Mouse (Mus musculus) MEL-GATA-1-ER (cell line): ENCODE measurements at regions not wholly inside any gene's neighbourhood (a gene's known extent, or its start where the extent isn't known, plus 50 kb on each side); places are given as distances from the start of the nearest gene placed in this dataset.

Source experiments
- DNase-seq: peaks from one replicate; pipeline ENCODE4 v3.0.0-alpha.2; 2012; ENCODE audit warnings: low read depth; ENCODE audit errors: extremely low read depth

DNA sequence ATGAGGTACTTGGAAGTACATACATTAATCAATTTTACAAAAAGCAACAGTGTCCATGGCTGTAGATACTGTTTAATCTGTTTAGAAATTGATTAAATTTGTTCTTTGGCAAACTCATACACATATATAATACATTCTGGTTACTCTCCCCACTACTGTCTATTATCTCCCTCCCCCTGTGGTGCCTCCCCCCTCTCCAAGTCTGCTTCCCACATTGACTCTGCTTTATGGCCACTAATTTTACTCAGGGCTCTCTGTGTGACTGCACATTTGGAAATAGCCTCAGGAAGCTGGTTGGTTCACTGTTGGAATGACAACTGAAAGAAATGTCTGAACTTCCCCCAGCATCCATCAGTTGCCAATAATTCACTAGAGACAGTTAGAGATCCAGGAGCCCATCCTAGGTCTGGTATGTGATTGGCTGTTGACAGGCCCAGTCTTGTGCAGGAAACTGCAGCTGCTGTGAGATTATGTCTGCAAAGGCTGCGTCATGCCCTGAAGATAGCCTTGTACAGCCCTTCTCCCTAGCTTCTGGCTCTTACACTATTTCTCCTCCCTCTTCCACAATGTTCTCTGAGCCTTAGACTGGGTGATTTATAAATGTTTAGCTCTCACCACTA is 204.6 kb upstream of the Trib2 start:
- peak; percentile 93 for DNase-seq

DNA sequence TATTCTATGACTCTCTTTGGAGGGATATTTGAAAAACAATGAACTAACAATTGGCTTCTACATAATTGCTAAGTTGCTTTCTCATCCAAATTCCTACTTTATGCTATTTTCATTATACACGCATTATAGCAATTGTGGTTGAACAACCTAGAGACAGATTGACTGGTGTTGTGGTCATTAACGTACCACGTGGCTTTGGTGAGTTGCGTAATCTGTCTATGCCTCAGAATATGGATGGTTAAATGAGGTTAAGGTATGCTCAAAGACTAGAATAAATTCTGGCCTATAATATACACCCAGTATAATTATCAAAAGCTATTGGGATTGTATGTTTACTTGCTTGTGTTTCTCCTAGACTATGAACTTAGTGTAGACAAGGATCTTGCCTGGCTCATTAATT is 201.5 kb upstream of the Trib2 start:
- DNase-seq: no peak

DNA sequence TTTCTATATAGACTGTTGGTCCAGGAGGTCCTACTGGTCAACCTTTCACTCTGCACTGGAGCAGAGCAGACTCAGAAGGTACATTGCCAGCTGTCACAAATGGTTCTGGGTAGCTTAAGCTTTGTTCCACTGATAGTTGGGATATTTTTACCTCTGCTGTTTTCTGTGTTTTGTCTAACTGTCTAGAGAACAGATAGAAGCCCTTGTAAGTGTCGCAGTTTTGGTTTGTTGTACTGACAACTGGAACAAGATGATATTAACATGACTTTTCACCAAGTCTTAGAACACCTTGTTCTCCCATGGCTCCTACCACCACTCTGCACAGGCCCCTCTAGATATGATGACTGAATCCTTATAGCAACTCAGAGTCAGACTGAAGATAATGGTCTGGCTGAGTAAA is 199.9 kb upstream of the Trib2 start:
- no peak for DNase-seq

DNA sequence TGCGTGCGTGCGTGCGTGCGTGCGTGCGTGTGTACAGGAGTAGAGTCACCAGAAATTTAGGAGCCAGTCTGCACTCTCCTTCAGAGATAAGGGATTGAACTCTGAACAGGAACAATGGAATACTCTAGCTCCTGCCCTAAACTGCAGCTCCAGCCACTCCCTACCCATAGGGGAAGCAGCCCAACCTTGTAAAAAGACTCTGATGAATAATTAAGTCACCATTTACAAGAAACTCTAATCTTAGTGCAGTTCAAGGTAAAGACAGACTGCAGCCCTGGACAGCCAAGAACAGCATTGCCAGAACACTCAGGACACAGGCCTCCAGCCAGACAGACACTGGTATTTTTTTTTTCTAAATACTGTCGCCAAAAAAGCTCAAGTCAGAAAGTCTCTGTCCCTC is 198.9 kb upstream of the Trib2 start:
- DNase-seq: peak; percentile 35

DNA sequence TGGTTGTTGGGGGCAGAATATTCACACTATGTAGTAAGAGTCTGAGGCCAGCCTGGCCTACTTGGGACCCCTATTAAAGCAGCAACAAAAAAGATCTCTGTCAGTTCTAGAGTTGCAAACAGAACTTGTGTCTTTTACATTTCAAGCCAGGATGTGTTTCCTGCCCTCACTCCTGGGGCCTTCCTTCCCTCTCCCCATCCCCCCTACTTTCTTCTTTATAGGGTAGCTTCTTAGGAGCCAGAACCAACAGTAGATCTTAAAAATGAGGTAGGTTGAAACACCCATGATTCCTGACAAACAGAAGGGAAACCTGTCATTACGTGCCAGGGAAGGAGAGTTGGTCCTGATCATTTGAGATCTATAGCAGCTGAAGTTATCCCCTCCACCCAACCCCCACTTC is 198.0 kb upstream of the Trib2 start:
- DNase-seq: no peak

DNA sequence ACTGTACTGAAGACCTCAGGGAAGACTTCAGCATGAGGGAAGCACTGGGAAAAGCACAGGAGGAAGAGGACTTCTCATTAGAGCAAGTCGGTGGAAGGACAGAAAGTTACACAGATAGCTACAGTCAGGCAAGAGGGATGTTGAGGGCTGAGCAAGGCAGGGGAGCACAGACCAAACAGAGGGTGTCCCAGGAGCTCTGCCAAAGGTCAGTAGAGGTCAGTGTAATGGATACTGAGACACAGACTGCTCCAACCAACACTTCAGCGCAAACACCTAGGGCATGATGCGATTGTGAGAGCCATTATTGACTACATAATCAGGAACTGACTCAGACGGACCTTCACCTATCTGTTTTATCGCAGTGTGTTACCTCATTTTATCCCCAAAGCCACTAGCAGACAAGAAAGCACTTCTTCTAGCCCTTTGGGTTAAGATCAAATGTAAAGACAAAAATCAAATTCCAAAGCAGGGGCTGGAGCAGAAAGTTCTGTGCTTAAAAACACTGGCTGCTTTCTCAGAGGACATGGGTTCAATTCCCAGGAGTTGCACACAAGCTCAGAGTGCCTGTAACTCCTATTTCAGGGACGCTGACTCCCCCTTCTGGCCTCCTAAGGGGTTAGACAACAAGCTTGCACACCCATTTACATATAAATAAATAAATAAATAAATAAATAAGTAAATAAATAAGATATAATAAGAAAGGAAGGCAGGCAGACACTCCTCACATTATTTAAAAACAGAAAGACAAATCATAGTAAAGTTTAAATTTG is 197.3 kb upstream of the Trib2 start:
- DNase-seq: no peak

DNA sequence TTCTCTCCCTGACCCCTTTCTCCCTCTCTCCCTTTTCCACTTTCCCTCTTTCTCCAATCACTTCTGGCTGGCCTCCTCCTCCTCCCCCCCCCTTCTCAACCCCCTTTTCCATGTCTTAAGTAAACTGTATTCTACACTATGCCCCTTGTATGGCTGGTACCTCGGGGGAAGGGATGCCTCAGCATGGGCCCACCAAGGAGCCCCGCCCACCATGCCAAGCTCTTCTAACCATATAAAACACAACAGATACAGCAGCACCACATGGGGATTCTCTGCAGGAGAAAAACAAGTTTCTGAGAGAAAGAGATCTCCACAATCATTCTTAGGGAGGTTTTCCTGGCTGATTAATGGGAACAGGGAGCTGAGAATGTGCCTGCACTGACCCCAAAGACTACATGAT is 196.6 kb upstream of the Trib2 start:
- no peak for DNase-seq

DNA sequence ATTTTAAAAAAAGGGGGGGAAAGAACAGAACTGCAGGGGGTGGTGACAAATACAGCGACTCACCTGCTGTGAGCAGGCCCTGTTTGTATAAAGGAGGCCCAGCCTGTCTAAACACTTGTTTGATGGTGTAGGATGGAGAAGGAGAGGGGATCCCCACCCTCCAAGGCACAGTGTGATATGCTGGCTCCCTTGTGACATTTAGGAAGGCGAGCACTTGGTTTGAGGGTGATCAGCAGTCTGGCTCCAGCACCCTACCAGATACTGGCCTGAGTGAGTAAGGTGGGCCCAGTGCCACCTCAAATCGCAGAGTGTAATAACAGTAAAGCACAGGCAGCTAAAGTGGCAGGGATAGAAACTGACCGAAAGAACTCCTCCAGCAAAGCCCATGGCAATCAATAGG is 195.4 kb upstream of the Trib2 start:
- DNase-seq: no peak

DNA sequence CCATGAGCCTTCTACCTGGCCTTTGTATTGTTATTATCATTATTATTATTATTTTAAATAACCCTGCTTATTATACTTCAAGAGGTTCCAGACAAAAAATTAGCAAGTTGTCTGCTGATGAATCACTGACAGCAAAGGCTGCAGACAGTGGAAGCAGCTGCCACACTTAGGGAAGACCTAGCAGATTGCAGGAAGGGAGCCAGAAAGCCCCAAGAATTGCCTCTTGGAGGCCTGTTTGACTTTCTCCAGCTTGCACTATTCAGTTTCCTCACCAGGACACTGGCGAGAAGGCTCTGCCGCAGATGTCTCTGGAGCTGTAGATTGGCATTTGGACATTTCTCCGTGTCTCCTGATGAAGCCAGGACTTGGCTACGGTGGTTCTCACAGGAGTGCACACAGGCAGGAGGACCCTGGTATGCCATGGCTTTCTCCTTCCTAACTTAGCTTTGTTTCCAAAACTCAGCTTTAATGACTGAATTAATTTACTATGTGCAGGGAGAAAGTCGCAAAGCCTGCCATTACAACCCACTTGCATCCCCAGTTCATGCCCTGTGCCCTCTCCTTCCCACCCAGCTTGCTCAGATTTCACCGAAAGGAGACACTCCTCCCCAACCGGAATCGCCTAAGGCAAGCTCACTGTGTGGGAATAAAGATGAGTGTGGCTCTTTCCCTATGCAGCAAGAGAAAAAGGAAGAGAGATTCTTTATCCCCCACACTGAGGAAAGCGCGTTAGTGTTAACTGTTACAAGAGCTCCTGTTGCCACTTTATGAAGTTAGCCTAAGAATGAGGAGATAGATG is 193.3 kb upstream of the Trib2 start:
- no peak for DNase-seq

DNA sequence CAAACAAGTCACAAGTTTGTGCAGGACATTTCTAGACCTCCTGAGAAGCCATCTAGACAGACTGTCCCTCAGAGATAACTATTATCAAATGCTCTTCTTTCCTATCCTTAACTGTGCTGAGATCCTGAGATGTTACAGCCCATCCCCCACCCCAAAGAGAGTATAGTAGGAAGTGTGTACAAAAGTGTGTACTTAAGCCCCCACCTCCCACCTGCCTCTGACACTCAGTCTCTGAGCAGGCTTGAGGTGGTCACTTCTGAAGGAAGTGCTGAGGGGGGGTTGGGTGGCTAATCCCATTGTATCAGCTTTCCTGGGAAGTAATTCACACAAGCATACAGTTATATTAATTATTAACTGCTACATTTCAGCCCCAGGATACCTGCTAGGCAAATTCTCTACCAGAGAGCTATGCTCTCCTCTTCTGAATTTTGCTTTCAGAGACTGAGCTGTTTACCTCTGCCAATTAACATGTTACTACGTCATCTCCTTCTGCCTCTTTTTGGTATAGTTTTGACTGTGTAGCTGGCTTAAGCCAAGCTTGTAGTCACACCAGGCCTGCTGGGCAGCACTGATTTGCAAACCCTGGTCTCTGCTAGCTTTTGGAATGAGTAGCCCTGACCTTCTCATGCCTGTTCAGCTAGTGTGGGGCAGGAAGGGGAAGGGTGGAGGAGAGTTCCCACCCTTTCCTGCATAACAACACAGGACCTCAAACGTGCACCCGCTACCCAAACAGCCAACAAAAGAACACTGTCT is 192.2 kb upstream of the Trib2 start:
- no peak for DNase-seq

DNA sequence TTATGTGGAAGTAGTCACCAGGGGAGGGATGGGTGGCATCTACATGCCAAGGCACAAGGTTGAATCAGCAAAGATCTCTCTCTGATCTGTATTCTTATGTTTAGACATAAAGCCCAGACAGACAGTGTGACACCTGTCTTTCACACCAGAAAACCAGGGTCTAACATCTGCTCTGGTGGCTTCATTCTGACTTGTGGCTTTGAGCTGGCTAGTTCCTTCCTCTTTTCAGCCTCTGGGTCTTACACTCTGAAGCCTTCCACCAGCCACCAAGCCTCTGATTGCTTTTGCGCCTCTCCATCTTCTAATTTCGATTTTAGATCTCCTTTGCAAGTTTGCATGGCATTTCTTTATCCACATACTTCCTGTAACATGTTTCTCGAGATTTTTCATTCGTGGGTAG is 191.5 kb upstream of the Trib2 start:
- DNase-seq: peak; percentile 64

DNA sequence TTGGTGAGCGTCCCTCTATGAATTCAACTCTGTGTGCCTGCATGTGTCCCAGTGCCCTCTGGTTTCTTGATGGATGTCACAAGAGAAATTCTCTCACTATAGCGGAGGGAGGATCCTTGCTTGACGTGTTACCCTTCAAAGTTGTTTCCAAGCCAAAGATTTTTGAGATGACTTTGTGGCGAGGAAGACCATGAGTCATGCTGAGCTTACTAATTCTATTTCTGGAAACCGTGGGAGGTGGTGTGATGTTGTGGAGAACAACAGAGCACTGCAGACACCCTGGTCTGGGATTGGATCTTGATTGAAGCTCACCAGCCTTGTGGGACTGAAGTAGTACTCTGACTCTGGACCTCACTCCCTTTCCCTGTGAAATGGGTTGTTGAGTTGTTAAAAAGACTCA is 190.0 kb upstream of the Trib2 start:
- DNase-seq: no peak

DNA sequence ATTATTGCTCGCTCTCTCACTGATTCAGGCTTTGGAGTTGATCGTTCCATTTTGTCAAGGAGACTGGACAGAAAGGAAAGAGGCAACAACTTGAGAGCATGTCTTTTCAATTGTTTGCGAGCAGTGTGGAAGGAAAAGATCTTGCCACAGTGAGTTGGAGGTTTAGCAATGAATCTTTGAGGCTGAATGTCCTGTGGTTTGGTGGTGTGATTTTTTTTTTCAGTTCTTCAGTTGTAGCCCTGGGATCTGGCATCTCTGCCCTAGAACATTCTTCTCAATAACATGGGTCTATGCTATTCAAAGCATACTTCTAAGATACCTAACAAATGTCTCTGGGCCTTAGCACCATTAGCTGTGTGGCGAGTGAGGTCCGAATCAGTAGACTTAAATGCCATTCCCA is 189.6 kb upstream of the Trib2 start:
- no peak for DNase-seq

DNA sequence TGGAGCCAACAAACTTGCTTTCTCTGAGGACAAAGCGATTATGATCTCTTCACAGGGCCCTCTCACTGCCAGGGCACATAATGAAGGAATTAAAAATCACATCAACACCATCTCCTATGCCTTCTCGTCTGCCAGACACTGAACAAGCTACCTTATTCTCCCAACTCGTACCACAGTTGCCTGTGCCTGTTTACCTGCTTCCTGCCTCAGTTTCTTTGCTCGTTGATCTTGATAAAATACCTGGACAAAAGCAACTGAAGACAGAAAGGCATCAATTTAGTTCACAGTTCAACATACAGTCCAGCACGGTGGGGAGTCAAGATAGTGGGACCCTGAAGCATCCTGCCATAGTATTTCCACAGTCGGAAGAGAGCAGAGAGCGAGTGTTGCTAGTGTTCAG is 185.1 kb upstream of the Trib2 start:
- DNase-seq: no peak

DNA sequence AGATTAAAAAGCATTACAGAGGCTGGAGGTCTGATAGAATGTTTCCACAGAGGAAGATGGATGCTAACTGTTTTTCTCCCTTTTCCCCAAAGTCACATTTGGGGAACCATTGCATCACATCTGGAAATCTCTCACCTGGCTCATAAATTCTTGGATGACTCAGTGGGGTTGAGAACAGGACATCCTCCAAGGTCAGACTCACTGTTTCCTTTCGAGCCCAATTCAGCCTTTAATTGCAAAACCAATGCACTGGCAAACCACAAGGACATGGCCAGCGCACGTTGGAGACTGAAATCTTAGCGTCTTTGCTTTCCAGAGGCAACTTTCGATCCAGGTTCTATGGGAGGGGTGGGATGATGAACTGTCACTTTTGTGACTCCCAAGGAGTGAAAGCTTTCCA is 184.5 kb upstream of the Trib2 start:
- no peak for DNase-seq

DNA sequence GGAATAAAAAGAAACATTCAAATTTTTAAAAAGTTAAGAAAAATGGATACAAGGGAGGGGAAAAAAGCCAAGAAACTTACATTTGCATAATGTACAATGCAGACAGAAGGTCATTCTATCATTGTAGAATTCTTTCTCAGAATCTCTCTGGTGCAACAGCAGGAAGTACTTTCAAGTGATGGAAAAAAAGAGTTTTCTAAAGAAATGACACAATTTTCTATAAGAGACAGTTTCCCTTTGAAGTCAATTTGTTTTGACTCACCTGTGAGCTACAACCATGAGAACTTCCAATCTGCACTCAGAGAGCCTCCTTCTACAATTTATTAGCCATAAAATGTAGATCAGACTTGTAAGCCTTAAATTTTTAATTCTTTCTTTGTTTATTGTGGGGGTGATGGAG is 181.6 kb upstream of the Trib2 start:
- no peak for DNase-seq

DNA sequence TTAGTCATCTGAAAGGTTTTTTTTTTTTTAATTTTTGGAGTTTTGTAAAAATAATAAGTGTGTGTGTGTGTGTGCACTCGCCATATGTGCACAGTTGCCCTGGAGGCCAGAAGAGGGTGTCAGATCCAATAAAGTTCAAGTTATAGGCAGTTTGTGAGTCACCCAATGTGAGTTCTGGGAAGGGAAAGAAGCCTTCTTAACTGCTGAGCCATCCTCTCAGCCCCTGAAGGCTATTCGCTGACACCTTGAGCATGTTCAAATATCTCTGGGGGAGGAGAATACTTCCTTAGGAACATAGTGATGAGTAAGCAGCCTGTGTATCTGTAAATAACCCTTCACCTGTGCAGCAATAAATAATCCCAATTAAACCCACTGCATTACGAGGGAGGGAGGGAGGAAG is 177.1 kb upstream of the Trib2 start:
- DNase-seq: no peak

DNA sequence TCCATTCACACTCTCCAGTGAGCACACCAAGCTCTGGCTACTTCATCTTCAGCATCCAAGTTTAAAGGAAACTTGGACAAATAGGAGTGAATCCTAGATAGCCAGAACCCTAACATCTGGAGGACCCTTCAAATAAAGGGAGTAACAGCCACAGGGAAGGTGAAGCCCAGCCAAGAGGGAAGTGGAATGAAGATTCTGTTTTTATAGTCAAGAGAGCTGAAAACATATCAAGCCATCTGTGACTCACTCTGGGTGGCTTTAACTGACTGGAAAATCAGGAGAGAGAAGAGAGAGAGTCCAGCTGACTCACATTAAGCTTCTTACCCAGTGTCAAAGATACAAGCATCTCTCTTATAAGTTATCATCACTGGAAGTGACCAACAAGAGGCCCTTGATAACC is 169.6 kb upstream of the Trib2 start:
- DNase-seq: no peak

DNA sequence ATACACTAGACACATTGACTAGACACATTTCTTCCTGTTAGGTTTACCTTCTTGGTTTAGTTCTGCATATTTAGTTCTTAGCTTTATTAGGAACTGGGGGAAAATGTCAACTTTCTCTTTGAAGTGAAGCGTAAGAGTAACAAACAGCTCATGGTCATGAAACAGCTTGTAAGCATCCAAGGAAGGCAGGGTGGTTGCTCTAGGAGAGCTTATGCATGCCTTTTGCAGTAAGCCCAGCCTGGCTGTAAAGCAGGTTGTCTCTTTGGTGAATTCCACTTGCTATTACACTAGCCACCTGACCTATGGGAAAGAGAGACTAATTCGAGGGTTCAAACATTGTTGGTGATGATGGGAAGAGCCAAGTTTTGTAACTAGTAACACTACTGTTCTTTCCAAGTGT is 168.9 kb upstream of the Trib2 start:
- DNase-seq: no peak

DNA sequence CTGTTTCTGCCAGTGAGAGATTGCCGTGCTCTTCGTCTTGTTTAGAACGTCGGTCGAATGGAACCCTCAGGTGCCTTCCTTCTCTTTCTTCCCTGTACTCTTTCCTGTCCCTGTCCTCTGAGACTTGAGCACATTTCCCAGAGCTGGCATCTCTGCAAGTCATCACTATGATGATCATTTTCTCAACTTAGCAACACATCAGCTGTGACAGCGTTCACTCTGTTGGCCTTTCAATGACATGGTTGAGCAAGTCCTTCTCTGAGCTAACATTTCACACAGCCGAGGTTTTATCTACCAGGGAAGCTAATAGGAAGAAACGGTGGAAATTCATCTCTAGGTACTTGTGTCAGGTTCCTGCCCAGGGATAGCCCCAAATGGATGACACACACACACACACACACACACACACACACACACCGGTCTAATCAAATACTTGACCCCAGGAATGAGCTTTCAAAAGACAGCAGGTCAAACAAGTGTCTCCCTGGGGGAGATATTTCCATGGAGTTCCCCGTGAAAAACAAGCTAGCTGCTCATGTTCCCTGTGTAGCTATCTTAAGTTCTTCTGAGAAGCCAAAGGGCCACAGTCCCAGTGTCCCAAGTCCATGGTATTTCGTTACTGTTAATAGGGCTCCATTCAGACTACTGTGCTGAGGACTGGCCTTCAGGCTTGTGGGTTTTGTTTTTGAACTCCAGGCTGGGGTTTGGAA is 167.0 kb upstream of the Trib2 start:
- DNase-seq: no peak

DNA sequence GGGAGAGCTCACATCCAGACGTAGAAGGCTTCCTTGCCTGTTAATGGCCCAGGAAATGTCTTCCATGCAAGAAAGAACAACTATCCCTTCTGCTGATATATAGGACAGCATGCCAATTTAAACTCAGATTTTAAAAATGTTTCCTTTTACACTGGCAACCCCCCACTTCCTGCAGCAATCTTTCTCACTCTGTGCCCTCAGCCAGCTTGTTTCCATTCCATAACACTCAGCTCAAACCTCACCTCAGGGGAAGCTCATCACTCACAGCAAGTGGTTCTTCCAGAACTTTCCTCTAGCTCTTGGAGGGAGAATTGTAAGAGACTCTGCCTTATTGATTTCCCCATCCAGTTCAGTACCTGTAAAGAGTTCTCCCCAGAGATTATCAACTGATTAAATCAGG is 165.0 kb upstream of the Trib2 start:
- no peak for DNase-seq
